Mouse (Mus musculus): ENCODE measurements around the gene Cyth4. TPM values are rescaled to one million over a fixed set of nuclear protein-coding genes. Genes with fewer than 3 reads are reported as not detected.
A peak's percentile ranks its signal among the peaks of the same experiment; 100 is the strongest.

The Cyth4 gene
- polyA plus RNA-seq, 3 experiments from 2014 or later = 236 to 339 (median 298) TPM

DNA sequence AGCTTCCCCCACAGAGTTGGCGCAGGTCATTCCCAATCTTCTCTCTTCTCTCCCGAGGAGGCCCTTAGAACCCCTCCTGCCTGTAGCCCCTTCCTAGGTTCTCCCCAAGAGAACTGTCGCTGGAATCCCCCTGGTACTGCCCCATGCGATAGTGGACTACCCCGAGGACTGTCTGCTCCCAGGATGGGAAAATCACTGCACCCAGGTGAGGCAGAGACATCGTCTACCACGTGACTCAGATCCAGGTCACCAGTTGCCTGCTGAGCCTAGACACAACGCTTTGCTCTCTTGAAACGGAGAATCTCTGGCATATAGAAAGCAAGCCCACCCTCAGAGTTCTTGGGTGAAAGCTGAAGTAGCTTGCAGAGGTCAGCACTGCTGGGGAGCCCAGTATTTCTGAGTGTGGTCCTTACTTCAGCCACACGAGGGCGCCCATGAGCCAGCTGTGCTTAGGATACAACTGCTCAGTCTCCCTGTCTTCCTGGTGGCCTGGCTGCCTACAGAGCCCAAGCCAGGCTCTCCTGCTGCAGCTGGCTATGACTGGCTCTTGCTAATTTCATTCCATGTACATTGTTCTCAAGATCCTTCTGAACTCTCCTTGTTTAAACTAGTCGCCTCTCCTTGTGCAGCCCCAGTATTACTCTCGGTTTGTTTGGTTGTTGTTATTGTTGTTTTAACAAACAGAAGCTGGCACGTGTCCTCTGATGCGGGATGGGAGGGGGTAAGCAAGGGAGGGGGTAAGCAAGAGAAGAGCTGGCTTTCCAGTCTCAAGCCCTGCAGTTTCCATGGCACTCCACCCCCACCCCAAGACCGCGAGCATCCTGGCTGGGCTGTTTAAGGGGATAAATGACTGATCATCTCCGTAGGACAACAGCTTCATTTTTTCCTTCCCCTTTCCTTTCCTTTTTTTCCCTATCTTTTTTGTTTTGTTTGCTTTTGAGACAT lies 9.5 kb upstream of the Cyth4 start:
- peak; percentile 58 for ATAC-seq

DNA sequence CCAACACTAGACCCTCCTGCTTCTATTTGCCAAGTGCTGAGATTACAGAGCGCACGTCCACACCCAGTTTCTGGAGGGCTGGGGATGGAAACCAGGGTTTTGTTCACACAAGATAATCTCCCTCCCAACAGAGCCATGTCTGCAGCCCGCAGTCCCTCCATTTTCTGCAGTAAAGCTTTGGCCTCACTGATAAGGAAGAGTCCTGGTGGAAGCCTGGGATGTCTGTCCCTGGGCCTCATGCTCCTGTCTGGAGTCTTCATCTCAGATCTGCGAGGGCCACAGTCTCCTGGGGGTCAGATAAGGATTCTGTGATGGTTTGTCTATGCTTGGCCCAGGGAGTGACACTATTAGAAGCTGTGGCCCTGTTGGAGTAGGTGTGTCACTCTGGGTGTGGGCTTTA lies 8.8 kb upstream of the Cyth4 start:
- ATAC-seq = no peak

DNA sequence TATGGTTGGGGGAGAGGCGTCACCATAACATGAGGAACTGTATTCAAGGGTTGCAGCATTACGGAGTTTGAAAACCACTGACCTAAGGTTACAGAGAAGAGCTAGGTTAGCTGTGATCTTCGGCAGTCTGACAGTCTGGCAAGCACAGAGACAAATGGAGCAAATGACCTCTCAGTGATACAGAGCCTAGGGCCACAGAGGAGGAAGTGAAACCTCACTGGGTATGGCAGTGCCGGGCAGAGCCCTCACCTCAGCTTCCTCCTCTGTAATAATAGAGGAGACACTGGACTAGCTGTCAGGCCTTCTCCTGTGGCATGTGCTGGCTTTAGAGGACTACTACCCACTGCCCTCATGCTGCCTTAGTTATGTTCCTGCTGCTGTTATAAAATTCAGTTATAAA lies 7.9 kb upstream of the Cyth4 start:
- ATAC-seq = no peak

DNA sequence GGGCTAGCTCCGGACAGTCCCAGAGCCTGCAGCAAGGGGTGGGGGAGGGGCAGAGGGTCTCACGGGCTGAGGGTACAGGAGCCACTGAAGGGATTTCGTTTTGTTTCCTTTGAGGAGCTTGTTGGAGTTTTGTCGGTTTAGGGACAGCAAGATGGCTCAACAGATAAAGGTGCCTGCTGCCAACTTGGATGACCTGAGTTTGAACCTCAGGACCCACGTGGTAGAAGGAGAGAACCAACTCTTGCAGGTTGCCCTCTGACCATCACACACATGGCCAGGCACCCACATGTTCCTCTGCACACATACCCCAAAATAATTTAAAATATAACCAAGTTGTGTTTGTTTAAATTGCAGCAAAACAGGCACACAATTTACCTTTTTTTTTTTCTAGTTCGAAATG lies 6.9 kb upstream of the Cyth4 start:
- ATAC-seq = no peak

DNA sequence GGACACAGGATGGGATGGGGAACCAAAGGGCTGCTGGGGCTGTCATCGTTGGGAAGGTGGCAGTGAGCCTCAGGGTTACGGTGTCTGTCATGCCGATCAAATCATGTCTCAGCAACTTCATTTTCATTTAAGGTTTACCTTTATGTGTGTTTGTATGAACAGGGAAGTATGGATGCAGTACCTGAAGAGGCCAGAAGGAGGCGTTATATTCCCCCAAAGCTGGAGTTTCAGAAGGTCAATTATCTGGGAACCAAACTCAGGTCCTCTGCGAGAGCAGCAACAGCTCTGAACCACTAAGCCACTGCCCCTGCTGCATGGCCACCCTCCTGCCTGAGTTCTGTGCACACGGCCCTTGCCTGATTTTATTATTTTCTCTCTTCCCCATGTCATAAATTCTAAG lies 6.1 kb upstream of the Cyth4 start:
- ATAC-seq = no peak

GRCm38 (mm10) chr15:78591680-78592451 lies 5.0 kb upstream of the Cyth4 start:
- ATAC-seq = peak; percentile 55

GRCm38 (mm10) chr15:78592452-78592968 lies 4.3 kb upstream of the Cyth4 start:
- peak; percentile 4 for ATAC-seq

GRCm38 (mm10) chr15:78593896-78594425 lies 2.9 kb upstream of the Cyth4 start:
- ATAC-seq = no peak

DNA sequence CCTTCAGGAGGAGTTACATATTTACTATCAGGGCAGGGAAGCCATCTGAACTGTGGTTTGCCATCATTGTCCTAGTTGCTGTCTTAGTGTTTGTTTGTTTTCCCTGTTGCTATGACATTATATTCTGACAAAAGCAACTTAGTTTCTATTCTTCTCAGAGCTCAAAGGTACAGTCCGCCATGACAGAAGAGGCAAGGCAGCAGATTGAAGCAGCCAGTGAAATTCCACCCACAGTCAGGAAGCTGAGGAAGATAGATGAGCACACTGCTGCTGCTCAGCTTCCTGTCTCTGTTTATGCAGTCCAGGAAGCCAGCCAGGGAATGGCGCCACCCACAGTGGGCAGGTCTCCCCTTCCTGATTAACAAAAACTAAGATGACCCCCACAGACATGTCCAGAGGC lies 2.0 kb upstream of the Cyth4 start:
- peak; percentile 41 for ATAC-seq

- ATAC-seq = no peak
These were observed 1.4 kb upstream of the Cyth4 start for GRCm38 (mm10) chr15:78595468-78595867.

DNA sequence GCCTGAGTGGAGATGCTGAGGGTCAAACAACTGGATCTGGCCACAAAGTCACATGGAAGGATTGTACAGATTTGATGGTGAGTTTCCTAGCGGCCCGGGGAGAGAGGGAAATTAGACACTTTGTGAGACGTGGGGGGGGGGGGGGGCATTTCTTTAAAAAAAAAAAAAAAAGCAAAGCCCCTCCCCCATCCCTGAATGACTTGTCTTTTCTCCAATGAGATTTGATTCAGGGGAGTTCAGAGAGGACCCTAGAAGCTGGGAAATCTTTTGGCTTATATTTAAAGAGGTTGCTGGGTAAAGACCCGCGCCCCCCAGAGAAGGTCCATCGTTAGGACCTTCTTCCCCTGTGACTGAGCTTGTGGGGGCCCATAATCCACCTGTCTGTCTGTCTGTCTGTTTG lies 343 bp upstream of the Cyth4 start:
- ATAC-seq = no peak

DNA sequence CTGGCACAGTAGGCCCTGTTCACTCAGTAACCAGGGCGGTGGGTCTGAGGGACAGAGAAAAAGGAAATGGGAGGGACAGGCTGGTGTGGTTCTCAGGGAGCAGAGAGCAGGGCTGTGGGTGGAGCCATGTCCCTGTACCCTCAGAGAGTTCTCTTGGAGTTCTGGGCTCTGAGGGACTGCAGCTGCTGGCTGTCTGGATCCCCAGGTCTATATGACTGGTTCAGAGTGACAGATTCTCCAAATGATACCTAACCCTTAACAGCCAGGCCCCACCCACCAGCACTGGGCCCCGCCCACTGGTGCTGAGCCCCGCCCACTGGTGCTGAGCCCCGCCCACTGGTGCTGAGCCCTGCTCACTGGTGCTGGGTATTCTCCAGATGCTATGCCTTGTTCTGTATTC lies 882 bp downstream of the Cyth4 start:
- peak; percentile 50 for ATAC-seq

DNA sequence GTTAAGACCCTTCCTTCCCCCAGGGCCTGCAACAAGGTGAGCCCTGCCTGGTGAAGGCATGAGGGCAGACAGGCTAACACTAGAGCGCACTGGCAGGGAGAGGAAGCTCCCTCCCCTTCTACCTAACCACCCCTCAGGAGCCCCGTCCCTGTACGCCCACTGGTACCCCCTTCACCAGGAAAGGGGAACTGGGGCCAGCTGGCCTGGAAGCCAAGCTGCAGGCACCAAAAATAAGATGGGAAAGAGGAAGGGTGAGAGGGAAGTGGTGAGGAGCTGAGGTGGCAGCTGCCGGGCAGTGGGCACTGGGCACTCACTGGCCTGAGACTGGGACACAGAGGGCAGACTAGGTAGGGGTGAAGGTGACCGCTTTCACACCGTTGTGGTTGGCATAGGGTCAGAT lies 2.3 kb downstream of the Cyth4 start:
- no peak for ATAC-seq

DNA sequence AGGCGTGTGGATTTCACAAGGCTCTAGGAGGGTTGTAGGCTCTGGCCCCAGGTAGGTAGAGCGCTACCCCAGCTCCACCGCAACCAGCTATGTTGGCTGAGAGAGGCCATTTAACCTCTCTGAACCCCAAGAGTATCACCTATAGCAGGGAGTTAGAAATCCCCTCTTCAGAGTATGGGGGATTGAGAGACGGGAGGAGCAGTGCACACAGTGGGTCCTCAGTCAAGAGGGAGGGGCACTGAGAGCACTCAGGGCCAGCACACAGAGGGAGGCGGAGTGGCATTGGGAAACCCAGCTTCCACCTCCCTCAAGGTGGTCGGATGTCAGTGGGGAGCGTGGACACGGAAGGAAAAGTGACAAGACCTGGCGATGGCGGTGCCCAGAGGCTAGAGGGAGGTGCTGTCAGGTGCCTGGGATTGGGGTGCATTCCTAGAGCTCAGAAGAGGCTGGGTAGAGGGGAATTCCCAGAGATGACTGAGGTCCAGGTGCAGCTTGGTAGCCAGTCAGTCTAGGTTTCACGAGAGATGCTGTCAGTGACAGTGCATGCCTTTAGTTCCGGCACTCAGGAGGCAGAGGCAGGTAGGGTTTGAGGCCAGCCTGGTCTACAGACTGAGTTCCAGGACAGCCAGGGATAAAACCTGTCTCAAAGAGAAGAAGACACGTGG lies 2.8 kb downstream of the Cyth4 start:
- no peak for ATAC-seq

DNA sequence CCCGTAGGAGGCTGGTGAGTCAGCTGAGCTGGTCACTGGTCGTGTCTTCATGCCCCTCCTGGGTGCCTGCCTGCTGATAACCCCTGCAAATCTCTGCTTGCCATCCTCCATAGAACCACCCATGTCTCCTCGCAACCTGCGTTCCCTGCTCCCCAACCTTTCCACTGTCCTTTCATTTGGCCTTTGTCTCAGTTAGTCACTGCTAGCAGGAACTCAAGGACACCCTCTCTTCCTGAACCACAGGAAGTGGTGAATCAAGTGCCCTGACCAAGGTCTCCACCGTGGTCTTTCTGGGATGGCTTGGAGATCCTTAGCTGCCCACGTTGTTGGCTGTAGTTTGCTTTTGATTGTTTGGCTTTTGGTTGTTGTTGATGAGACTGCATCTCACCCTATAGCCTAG lies 4.3 kb downstream of the Cyth4 start:
- no peak for ATAC-seq

GRCm38 (mm10) chr15:78604255-78604654 lies 7.4 kb downstream of the Cyth4 start:
- ATAC-seq = no peak

- peak; percentile 6 for ATAC-seq
These were observed 8.5 kb downstream of the Cyth4 start for GRCm38 (mm10) chr15:78605371-78605791.

- no peak for ATAC-seq
These were observed 9.2 kb downstream of the Cyth4 start for GRCm38 (mm10) chr15:78606059-78606458.

- ATAC-seq = peak; percentile 90
These were observed 10.6 kb downstream of the Cyth4 start for GRCm38 (mm10) chr15:78607463-78607862.

DNA sequence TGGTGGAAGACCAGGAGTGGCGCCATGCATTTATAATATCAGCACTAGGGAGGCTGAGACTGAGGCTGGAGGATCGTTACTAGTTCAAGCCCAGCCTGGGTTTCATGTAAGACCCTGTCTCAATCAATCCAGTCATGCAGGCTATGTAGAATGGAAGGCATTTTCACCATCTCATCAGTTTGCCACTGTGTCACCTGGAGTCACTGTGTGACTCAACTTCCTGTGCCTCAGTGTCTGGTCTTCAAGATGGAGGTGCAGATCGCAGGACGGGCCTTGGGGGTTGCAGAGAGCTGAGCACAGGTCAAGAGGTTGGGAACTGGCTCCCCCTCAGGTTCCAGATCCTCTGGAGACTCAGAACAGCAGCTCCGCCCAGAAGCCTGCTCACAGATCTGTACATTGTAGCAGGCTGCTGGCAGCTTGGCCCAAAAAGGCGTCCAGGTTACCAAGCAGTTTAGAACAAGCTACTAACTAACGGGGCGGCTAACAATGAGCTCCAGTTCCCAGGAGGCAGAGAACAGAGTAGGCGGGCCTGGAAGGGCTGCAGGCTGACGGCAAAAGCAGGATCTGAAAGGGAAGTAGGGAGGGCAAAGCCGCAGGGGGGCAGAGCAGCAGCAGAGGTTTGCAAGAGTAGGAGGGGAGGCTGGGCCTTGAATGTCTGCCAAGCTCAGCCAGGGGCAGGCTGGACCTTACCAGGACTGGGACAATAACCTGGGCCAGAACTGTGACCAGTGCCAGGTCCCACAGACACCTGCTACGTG lies 14.0 kb downstream of the Cyth4 start:
- no peak for ATAC-seq

DNA sequence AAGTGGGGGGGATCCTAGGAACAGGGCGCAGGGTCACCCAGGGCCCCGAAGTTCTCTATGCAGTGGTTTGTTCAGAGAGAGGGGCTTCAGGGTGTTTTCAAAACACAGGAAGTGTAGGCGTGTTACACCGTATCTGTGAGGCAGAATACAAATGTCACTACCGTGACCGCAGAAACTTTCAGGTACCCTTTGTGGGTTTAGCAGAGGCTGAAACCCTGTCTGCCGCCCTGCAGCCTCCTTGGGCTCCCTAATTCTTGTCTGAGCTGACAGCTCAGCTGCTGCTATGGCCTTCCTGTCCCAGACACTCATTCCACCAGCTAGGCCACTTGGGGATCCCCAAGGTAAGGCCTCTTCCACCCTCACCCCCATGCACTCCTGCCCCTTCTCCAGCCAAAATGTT lies 17.7 kb downstream of the Cyth4 start:
- ATAC-seq = peak; percentile 90

DNA sequence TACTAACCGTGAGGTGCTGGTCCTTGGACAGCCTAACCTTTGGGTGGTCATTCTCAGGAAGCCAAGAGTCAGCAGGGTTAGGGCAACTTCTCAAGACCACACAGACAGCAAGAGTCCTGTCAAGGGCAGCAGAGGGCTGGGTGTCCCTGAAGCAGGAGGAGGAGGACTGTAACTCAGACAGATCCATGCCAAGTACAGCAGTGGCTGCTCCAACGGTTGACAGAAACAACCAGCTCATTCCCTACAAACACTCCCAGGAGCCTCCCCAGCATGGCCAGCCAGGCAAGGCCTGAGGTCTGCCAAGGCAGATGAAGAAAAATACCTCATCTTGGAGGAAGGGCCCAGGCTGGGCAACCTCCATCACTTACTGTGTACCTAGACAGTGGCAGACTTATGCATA lies 20.1 kb downstream of the Cyth4 start:
- no peak for ATAC-seq

Data from inflammation-experienced regulatory T-cells, adult 6 months (primary cell).